Mouse (Mus musculus): ENCODE data around the gene Smad1. TPM values are rescaled to one million over a fixed set of nuclear protein-coding genes. Genes with fewer than 3 reads are reported as not detected.

Smad1 gene
- total and polyA plus RNA-seq, 2 experiments from 2014 or later, result 14.0 to 22.8 TPM

DNA sequence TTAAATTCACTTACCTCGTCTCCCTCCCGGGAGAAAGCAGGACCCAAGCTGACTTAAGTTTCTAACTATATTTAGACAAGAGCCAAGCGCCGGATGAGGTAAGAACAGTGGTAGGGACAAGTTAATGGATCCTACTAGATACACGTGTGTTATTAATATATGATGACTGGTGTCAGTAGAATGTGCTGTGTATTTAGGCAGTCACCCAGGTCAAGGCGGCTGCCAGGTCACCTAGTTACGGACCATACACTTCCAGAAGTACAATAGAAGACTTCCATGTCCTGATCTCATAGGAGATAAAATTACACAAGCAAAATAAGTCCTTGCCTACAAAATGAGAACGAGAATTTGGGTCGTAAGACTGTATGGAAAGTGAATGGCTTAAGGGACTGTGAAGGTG, 68.3 kb downstream of the Smad1 start:
- no peak for TF ChIP-seq EP300 (IDR thresholded peaks at IDR 0.05; ENCODE audit: low read depth)
- no peak for TF ChIP-seq CTCF (IDR thresholded peaks at IDR 0.05; ENCODE audit: low read depth)
- Histone ChIP-seq H3K4me1 (ENCODE audit: control insufficient read depth, insufficient read depth) (peaks cover 10% of the 10 kb centered on the region; the same call in 1 of the 2 replicates), H3K9ac (replicated peaks; ENCODE audit: low read depth, low read length) (no peak overlapping the region), H3K27ac (ENCODE audit: low read depth) (no peak overlapping the region), H3K4me3 (ENCODE audit: low read depth, low read length) (no peak overlapping the region), H3K27me3 (ENCODE audit: control insufficient read depth, insufficient read depth, low read length) (no peaks in the 10 kb centered on the region), H3K36me3 (replicated peaks; ENCODE audit: control insufficient read depth, insufficient read depth, low read length) (no peaks in the 10 kb centered on the region), H3K9me3 (replicated peaks; ENCODE audit: control insufficient read depth, low read length) (peaks cover 6% of the 10 kb centered on the region; the same call in 1 of the 2 replicates), H3K4me2 (ENCODE audit: low read depth, low read length) (no peak overlapping the region)
- 36% methylated on average over 9 of the region's 9 CpGs for WGBS
- ATAC-seq (ENCODE audit: insufficient read depth, low read depth) (peak; percentile 89), DNase-seq (ENCODE audit: low spot score) (peak; percentile 29)

DNA sequence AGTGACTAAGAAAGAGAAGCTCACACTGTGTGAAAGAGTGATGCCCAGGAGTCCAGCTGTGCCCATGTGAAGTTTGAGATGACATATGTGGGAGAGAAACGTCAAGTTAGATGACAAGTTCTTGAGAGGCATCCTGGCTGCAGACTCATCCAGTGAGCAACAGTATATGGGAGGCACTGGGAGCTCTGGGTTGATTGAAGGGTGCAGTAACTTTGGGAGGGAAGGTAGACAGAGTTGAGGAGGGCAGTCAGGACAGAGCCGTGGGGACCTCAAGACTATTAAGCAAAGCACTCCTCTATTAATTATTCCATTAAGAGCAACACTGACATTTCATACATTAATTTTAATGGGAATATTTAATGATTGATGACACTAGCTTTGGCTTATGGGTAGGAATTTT, 69.6 kb downstream of the Smad1 start:
- peaks cover 6% of the 10 kb centered on the region; the same call in 1 of the 2 replicates for H3K9me3 ChIP-seq (replicated peaks; ENCODE audit: control insufficient read depth, low read length)
- no peak for DNase-seq (ENCODE audit: low spot score)
- H3K4me3 ChIP-seq (ENCODE audit: low read depth, low read length), result no peak overlapping the region
- WGBS, result 87% methylated on average over 2 of the region's 2 CpGs
- no peaks in the 10 kb centered on the region for H3K27me3 ChIP-seq (ENCODE audit: control insufficient read depth, insufficient read depth, low read length)
- H3K9ac ChIP-seq (replicated peaks; ENCODE audit: low read depth, low read length), result no peak overlapping the region
- no peak for TF ChIP-seq CTCF (IDR thresholded peaks at IDR 0.05; ENCODE audit: low read depth)
- no peak for ATAC-seq (ENCODE audit: insufficient read depth, low read depth)
- H3K27ac ChIP-seq (ENCODE audit: low read depth), result no peak overlapping the region
- H3K4me1 ChIP-seq (ENCODE audit: control insufficient read depth, insufficient read depth), result peaks cover 10% of the 10 kb centered on the region; the same call in 1 of the 2 replicates
- H3K36me3 ChIP-seq (replicated peaks; ENCODE audit: control insufficient read depth, insufficient read depth, low read length), result no peaks in the 10 kb centered on the region
- no peak overlapping the region for H3K4me2 ChIP-seq (ENCODE audit: low read depth, low read length)

DNA sequence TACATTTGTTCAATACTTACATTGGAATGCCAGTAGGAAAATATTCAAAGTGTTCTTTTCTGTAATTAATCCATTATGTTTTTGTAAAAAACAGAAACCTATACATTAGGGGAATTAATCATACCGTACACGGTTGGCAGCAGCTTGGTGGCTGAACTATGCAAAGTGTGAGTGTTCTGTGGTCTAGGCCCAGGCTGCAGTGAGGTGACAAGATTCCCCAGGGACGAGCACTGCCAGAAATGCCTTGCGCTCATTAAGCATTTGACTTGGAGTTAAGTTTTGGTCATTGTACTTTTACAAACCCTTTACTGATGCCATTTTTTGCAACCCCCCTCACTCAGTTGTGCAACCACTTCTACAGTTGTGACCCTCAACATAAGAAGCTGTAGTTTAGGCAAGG, 70.1 kb downstream of the Smad1 start:
- peaks cover 6% of the 10 kb centered on the region; the same call in 1 of the 2 replicates for H3K9me3 ChIP-seq (replicated peaks; ENCODE audit: control insufficient read depth, low read length)
- 80% methylated on average over 4 of the region's 4 CpGs for WGBS
- no peak overlapping the region for H3K27ac ChIP-seq (ENCODE audit: low read depth)
- H3K4me3 ChIP-seq (ENCODE audit: low read depth, low read length), result no peak overlapping the region
- H3K36me3 ChIP-seq (replicated peaks; ENCODE audit: control insufficient read depth, insufficient read depth, low read length), result no peaks in the 10 kb centered on the region
- no peak for TF ChIP-seq CTCF (IDR thresholded peaks at IDR 0.05; ENCODE audit: low read depth)
- no peak for TF ChIP-seq EP300 (IDR thresholded peaks at IDR 0.05; ENCODE audit: low read depth)
- no peak overlapping the region for H3K4me2 ChIP-seq (ENCODE audit: low read depth, low read length)
- DNase-seq (ENCODE audit: low spot score) (no peak), ATAC-seq (ENCODE audit: insufficient read depth, low read depth) (no peak)
- no peaks in the 10 kb centered on the region for H3K27me3 ChIP-seq (ENCODE audit: control insufficient read depth, insufficient read depth, low read length)
- no peak overlapping the region for H3K9ac ChIP-seq (replicated peaks; ENCODE audit: low read depth, low read length)
- H3K4me1 ChIP-seq (ENCODE audit: control insufficient read depth, insufficient read depth), result peaks cover 10% of the 10 kb centered on the region; the same call in 1 of the 2 replicates

DNA sequence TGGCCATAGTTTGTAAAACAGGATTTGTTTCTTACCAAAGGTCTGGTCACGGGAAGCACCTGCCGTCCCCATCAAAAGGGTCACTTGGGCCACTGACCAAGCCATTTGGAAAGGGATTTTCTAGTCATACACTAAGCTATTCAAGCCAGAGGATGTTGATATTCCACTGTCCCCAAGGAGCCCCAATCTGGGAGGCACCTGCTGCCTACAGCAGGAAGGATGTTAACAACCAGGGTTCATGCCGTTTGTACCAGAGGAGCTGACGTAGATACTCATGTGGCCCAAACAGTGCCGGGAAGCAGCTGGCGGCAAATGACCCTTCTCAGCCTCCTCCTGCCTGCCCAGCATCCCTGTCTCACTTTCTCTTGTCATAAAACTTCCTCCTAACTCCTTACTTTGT, 73.8 kb downstream of the Smad1 start:
- Histone ChIP-seq H3K9ac (replicated peaks; ENCODE audit: low read depth, low read length) (no peak overlapping the region), H3K4me3 (ENCODE audit: low read depth, low read length) (no peak overlapping the region), H3K27me3 (ENCODE audit: control insufficient read depth, insufficient read depth, low read length) (no peaks in the 10 kb centered on the region), H3K4me2 (ENCODE audit: low read depth, low read length) (no peak overlapping the region), H3K4me1 (ENCODE audit: control insufficient read depth, insufficient read depth) (peaks cover 3% of the 10 kb centered on the region; the same call in 1 of the 2 replicates), H3K9me3 (replicated peaks; ENCODE audit: control insufficient read depth, low read length) (no peaks in the 10 kb centered on the region; the same call in 1 of the 2 replicates), H3K36me3 (replicated peaks; ENCODE audit: control insufficient read depth, insufficient read depth, low read length) (no peaks in the 10 kb centered on the region), H3K27ac (ENCODE audit: low read depth) (no peak overlapping the region; the same call in 1 of the 2 replicates)
- ATAC-seq (ENCODE audit: insufficient read depth, low read depth), result peak; percentile 44; the same call in 1 of the 2 replicates
- WGBS, result 61% methylated on average over 6 of the region's 6 CpGs
- DNase-seq (ENCODE audit: low spot score), result no peak
- TF ChIP-seq CTCF (IDR thresholded peaks at IDR 0.05; ENCODE audit: low read depth) (no peak), EP300 (IDR thresholded peaks at IDR 0.05; ENCODE audit: low read depth) (peak; percentile 46; the same call in 1 of the 2 replicates)

DNA sequence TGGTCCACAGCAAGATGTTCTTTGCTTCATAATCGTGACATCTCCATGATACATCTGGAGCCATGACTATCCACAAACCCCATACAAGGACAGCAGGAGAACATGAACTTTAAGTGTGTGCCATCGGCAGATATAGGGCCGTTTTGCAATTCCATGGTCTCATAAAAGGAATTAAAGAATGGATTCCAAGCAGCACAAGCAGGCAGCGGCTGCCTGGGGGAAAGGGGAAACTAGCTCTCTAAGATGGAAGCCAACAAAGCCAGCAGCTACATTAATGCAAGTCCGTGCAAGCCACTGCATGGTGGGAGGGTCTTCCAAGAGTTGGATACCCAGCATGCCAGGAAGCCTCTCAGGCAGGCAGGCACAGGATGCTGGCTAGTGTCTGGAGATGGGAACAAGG, 74.4 kb downstream of the Smad1 start:
- no peak for TF ChIP-seq EP300 (IDR thresholded peaks at IDR 0.05; ENCODE audit: low read depth)
- Histone ChIP-seq H3K4me1 (ENCODE audit: control insufficient read depth, insufficient read depth) (0 out of 2 replicates have a peak, but pooled peaks cover 3% of the 10 kb centered on the region), H3K4me3 (ENCODE audit: low read depth, low read length) (no peak overlapping the region), H3K9me3 (replicated peaks; ENCODE audit: control insufficient read depth, low read length) (no peaks in the 10 kb centered on the region; the same call in 1 of the 2 replicates), H3K36me3 (replicated peaks; ENCODE audit: control insufficient read depth, insufficient read depth, low read length) (no peaks in the 10 kb centered on the region), H3K4me2 (ENCODE audit: low read depth, low read length) (no peak overlapping the region), H3K27ac (ENCODE audit: low read depth) (no peak overlapping the region; the same call in 1 of the 2 replicates), H3K9ac (replicated peaks; ENCODE audit: low read depth, low read length) (no peak overlapping the region), H3K27me3 (ENCODE audit: control insufficient read depth, insufficient read depth, low read length) (no peaks in the 10 kb centered on the region)
- ATAC-seq (ENCODE audit: insufficient read depth, low read depth) (no peak), DNase-seq (ENCODE audit: low spot score) (no peak)
- 70% methylated on average over 5 of the region's 5 CpGs for WGBS

DNA sequence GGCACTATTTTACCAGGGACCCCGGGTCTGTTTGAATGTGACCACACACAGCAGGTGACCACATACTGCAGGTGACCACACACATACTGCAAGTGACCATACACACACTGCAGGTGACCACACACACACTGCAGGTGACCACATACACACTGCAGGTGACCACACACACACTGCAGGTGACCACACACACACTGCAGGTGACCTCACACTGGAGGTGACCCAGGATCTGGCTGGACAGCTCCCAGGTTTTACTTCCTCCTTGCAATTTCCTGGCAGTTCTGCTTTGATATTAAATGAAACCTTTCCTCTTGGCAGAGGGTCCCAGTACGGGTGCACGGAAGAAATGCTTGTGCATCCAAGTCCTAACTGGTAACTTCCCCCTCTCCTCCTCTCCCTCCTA, 75.3 kb downstream of the Smad1 start:
- WGBS, result 52% methylated on average over 3 of the region's 3 CpGs
- no peak overlapping the region for H3K27ac ChIP-seq (ENCODE audit: low read depth)

More for the DNA sequence above, 75.3 kb downstream of the Smad1 start:
- TF ChIP-seq EP300 (IDR thresholded peaks at IDR 0.05; ENCODE audit: low read depth) (no peak), CTCF (IDR thresholded peaks at IDR 0.05; ENCODE audit: low read depth) (no peak)
- Histone ChIP-seq H3K9me3 (replicated peaks; ENCODE audit: control insufficient read depth, low read length) (no peaks in the 10 kb centered on the region), H3K4me2 (ENCODE audit: low read depth, low read length) (no peak overlapping the region), H3K27me3 (ENCODE audit: control insufficient read depth, insufficient read depth, low read length) (no peaks in the 10 kb centered on the region), H3K4me1 (ENCODE audit: control insufficient read depth, insufficient read depth) (0 out of 2 replicates have a peak, but pooled peaks cover 3% of the 10 kb centered on the region), H3K36me3 (replicated peaks; ENCODE audit: control insufficient read depth, insufficient read depth, low read length) (no peaks in the 10 kb centered on the region), H3K9ac (replicated peaks; ENCODE audit: low read depth, low read length) (no peak overlapping the region), H3K4me3 (ENCODE audit: low read depth, low read length) (no peak overlapping the region)
- DNase-seq (ENCODE audit: low spot score), result no peak
- ATAC-seq (ENCODE audit: insufficient read depth, low read depth), result no peak
